Mouse (Mus musculus) effector memory CD4-positive, alpha-beta T cell, adult 5 months (primary cell): ENCODE results near the gene Tex28. TPM values are rescaled to one million over a fixed set of nuclear protein-coding genes. Genes with fewer than 3 reads are reported as not detected.

ENCODE experiments used
- polyA plus RNA-seq: library from polyadenylated mRNA; unstranded; fragments of 100-300 nt; shearing (Covaris generic); gene quantifications from one replicate; pipeline ENCODE4 v1.2.1, GENCODE M21; 2017

Tex28 gene
- polyA plus RNA-seq = not detected

DNA sequence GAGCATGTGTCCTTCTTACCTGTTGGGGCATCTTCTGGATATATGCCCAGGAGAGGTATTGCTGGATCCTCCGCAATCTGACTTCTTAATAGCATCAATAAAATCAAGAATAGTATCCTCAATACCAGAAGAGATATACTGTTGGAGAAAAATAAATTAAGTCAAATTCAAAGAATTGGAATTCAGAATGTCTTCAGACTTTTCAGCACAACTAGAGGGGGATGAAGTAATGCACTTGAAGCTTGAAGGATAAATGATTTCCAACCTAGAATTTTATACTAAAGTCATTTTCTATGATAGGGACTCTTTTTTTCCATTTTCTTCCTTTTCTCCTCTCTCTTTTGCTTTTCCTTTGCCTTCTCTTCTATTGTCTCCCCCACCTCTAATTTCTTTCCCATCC lies at the start of gene Tex28:
Gene Tex28, minus strand, starts transcription at position 101 of the 400 bp plus-strand sequence.

DNA sequence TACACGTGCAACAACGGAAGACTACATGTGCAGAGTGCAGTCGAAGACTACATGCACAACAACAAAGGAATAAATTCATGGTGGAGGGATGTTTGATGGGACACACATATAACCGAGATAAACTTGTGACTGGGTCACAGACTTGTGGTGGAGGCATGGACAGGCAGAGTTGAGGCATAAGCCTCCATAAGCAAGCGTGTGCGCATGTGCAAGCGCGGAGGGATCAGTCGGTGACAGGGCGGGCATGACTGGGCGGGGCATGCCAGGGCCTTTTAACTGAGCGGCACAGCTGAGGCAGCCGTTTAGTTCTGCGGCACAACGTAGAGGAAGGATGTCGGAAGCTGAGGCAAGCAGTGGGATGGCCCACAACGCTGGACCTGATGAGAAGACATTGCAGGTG lies 9.3 kb upstream of the Tex28 start, which contains the start of gene Tktl1:
Gene Tktl1, plus strand, starts transcription at position 301 of the 400 bp plus-strand sequence.

DNA sequence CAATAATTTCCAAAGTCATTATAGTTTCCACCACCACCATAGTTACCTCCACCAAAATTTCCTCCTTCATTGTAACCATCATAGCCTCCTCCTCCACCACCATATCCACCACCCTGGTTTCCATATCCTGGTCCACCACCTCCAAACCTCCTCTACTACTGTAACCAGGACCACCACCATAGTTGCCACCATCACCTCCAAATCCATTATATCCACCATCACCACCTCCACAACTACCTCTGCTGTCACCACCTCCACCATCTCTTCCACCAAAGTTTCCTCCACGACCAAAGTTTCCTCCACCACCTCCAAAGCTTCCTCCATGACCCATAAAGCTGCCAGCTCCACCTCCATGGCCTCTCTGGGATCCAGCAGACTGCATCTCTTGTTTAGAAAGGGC lies 32.4 kb downstream of the Tex28 start, which contains the start of gene Mecp2:
Gene Mecp2, minus strand, starts transcription at position 101 of the 400 bp plus-strand sequence.

DNA sequence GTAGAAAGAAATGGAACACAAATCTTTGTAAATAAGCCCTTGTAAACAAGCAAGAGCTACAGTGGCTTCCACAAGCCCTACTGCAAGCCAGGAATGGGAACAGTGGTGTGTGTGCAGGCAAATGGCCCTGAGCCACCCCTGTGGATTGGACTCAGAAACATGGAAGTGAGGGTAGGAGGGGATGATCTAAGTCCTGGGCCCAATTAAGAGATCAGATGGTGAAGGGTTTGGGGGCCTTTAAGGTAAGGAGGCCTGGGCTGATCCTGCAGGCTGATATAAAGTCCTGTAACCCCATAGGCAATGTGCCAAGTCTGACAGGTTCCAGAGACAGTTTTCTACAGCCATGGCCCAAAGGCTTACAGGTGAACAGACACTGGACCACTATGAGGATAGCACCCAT lies 40.5 kb downstream of the Tex28 start, which contains the start of gene Opn1mw:
Gene Opn1mw, plus strand, starts transcription at position 301 of the 400 bp plus-strand sequence.

Other genes with a start within 250 kb of the Tex28 start
- 229 TPM for gene Arhgap4, start 246.0 kb downstream of the Tex28 start, polyA plus RNA-seq
- 125 TPM for gene Naa10, start 245.9 kb downstream of the Tex28 start, polyA plus RNA-seq
- gene Renbp, start 237.0 kb downstream of the Tex28 start, polyA plus RNA-seq = 3.1 TPM
- 36.4 TPM for gene Hcfc1, start 201.5 kb downstream of the Tex28 start, polyA plus RNA-seq
- 149 TPM for gene Irak1, start 143.9 kb downstream of the Tex28 start, polyA plus RNA-seq
- not detected for gene Opn1mw, start 40.4 kb downstream of the Tex28 start, polyA plus RNA-seq
- gene Mecp2, start 32.5 kb downstream of the Tex28 start, polyA plus RNA-seq = 51.2 TPM
- gene Tktl1, start 9.4 kb upstream of the Tex28 start, polyA plus RNA-seq = 0.25 TPM
- gene Flna, start 82.0 kb upstream of the Tex28 start, polyA plus RNA-seq = 366 TPM
- gene Emd, start 86.8 kb upstream of the Tex28 start, polyA plus RNA-seq = 154 TPM
- gene Rpl10, start 103.0 kb upstream of the Tex28 start, polyA plus RNA-seq = 119 TPM
- gene Taz, start 114.1 kb upstream of the Tex28 start, polyA plus RNA-seq = 104 TPM
- 18.4 TPM for gene Dnase1l1, start 114.5 kb upstream of the Tex28 start, polyA plus RNA-seq
- gene Atp6ap1, start 129.3 kb upstream of the Tex28 start, polyA plus RNA-seq = 164 TPM
- gene Gdi1, start 137.2 kb upstream of the Tex28 start, polyA plus RNA-seq = 216 TPM
- 57.9 TPM for gene Fam50a, start 145.2 kb upstream of the Tex28 start, polyA plus RNA-seq
- gene Plxna3, start 161.2 kb upstream of the Tex28 start, polyA plus RNA-seq = 3.4 TPM
- gene Lage3, start 185.8 kb upstream of the Tex28 start, polyA plus RNA-seq = 16.9 TPM
- gene Ubl4a, start 205.4 kb upstream of the Tex28 start, polyA plus RNA-seq = 32.9 TPM
- 28.0 TPM for gene Slc10a3, start 205.5 kb upstream of the Tex28 start, polyA plus RNA-seq
- 14.2 TPM for gene Fam3a, start 225.4 kb upstream of the Tex28 start, polyA plus RNA-seq
- gene Ikbkg, start 225.5 kb upstream of the Tex28 start, polyA plus RNA-seq = 39.7 TPM